Mouse (Mus musculus) erythroblast, embryonic 14.5 days (primary cell): ENCODE data around the gene Lig3. TPM values are rescaled to one million over a fixed set of nuclear protein-coding genes. Genes with fewer than 3 reads are reported as not detected.
"Not testable (repeated sequence)": the region's sequence is repeated elsewhere in the genome, so short reads cannot be mapped to it uniquely, and the experiment has no call there.

ENCODE experiments used
- H3K27me3 ChIP-seq: 2 replicates; pipeline ENCODE4 v1.6.1; 2012; ENCODE audit warnings: inconsistent platforms; ENCODE audit not compliant: control insufficient read depth
- H3K36me3 ChIP-seq: 2 replicates; pipeline ENCODE4 v1.6.1; 2012; ENCODE audit warnings: mild to moderate bottlenecking, inconsistent platforms; ENCODE audit not compliant: control insufficient read depth
- H3K4me1 ChIP-seq: 2 replicates; pipeline ENCODE4 v1.6.1; 2012; ENCODE audit warnings: inconsistent platforms; ENCODE audit not compliant: control insufficient read depth
- H3K4me3 ChIP-seq: replicated peaks from 2 replicates; pipeline ENCODE3; 2012; ENCODE audit warnings: moderate library complexity, mild to moderate bottlenecking, inconsistent platforms
- H3K9me3 ChIP-seq: 2 replicates; pipeline ENCODE4 v1.6.1; 2012; ENCODE audit warnings: low read length, inconsistent platforms, mixed read lengths; ENCODE audit not compliant: control insufficient read depth
- GATA1 ChIP-seq: IDR thresholded peaks from 2 replicates; pipeline ENCODE4 v1.6.1; 2012; ENCODE audit warnings: low read length, inconsistent platforms, mixed read lengths
- TAL1 ChIP-seq: IDR thresholded peaks from 3 replicates; pipeline ENCODE4 v1.6.1; 2012; ENCODE audit warnings: low read length, inconsistent platforms, mixed read lengths
- polyA plus RNA-seq: library from polyadenylated mRNA; stranded (reverse); fragments of >175 nt; gene quantifications from 2 replicates; pipeline ENCODE4 v1.2.3, GENCODE M21; 2012

The Lig3 gene
- polyA plus RNA-seq, 1 experiment = 0.34 TPM

DNA sequence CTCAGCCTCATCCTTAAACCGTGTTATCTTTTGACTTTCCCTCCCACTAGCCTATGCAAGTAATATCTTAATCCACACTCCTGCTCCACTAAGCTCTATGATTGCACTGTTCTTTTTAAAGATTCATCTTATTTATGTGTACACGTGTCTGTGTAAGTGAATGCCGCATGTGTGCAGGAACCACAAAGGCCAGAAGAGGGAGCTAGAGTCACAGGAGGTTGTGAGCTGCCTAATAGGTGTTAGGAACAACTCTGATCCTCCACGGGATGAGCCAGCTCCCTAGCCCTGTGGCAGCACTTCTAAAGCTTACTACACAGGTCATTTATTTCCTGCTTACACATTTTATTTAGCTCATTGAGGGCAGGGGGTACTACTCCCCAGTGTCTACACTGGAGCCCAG is 38.4 kb downstream of the Lig3 start:
- peaks cover 38% of the 10 kb centered on the region for H3K4me1 ChIP-seq
- no peaks in the 10 kb centered on the region for H3K27me3 ChIP-seq
- H3K4me3 ChIP-seq = no peak overlapping the region
- TF ChIP-seq TAL1 (no peak), GATA1 (no peak)
- peaks cover 87% of the 10 kb centered on the region for H3K36me3 ChIP-seq
- H3K9me3 ChIP-seq = no peaks in the 10 kb centered on the region

DNA sequence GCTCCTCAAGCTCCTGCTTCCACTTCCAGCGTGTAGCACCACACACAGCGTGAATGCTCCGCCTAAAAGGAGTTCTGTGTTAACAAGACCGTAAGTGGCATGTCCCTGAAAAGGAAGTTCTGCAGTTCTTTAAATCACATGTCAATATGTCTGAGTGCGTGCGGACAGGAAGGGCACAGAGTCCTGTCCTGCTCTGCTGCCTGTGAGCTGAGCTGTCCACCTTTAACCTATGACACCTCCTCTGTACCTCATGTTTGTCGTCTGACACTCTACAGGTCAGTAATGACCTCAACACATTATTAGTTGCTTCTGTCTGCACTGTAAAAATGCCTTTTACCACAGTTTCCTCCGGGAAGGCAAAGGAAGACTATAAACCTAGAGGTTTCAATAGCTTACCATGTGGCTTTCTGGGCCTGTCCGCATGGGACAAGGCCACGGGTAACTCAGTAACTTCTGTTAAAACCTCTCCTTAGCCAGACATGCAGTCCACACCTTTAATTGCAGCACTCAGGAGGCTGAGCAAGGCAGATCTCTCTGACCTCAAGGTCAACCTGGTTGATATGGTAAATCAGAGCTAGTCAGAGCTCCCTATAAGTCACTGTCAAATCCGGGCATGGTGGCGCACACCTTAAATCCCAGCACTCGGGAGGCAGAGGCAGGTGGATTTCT is 40.0 kb downstream of the Lig3 start:
- no peaks in the 10 kb centered on the region for H3K27me3 ChIP-seq
- TF ChIP-seq TAL1 (no peak), GATA1 (no peak)
- H3K4me1 ChIP-seq = peaks cover 50% of the 10 kb centered on the region
- H3K36me3 ChIP-seq = peaks cover 85% of the 10 kb centered on the region
- H3K4me3 ChIP-seq = no peak overlapping the region
- no peaks in the 10 kb centered on the region for H3K9me3 ChIP-seq

DNA sequence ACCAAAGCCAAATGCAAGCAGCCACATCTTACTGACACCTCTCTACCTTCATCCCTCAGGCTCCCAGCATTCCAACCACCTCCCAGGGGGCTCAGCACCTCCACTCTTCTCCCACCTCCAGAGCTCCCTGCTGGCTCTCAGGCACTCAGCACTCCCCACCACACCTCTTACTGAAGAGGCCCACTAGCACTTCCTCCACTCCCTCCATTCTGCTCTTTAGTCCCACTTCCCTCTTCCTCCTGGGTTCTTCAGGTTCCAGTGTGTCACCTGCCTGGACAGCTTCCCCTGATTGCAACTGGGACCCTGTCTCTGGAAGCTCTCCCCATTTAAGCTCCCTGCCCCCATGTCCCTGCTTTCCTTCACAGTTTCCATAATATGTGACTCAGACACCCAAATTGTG is 45.9 kb downstream of the Lig3 start:
- H3K4me1 ChIP-seq = peaks cover 49% of the 10 kb centered on the region
- H3K36me3 ChIP-seq = peaks cover 94% of the 10 kb centered on the region
- no peak overlapping the region for H3K4me3 ChIP-seq
- no peaks in the 10 kb centered on the region for H3K27me3 ChIP-seq
- H3K9me3 ChIP-seq = no peaks in the 10 kb centered on the region
- TF ChIP-seq GATA1 (no peak), TAL1 (no peak)

DNA sequence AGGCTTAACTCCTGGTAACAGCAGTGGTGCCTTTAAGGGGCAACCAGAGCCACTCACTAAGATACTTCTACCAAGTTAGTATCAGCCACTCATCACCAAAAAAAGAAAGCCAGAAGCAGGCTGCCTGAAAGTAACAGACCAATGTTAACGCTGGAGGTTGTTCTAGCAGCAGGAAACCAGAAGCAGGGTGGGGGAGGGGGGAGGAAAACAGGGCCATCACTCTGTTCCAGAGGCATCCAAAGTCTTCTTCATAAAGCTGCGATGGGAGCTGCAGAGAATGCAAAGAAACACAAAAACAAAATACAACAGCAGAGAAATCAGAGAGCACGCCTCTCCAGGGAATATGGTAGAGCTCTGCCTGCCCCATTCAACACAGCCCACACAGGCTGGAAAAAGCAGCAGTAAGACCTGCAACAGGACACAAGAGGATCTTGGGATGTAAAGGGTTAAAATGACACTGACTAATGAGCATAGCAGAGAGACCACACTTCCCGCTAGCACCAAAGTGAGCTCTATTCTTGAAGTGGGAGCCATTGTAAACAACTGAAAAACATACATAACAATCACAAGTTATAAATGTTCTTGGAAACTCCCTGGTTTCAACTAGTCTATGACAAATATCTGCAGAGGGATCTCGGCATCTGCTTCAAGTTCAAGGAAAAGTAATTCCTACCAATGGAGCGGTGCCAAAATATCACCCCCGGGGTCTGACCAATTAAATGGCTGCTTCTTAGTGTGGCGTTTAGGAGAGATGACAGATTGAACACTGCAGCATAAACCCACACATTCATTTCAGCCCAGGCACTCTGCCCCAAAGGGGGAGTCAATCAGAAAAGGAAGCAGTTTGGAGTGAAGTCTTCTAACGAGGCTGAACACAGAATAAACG is 50.3 kb downstream of the Lig3 start:
- H3K27me3 ChIP-seq = no peaks in the 10 kb centered on the region
- H3K4me1 ChIP-seq = peaks cover 40% of the 10 kb centered on the region
- TF ChIP-seq GATA1 (no peak), TAL1 (no peak)
- no peak overlapping the region for H3K4me3 ChIP-seq
- H3K36me3 ChIP-seq = peaks cover 93% of the 10 kb centered on the region
- no peaks in the 10 kb centered on the region for H3K9me3 ChIP-seq

DNA sequence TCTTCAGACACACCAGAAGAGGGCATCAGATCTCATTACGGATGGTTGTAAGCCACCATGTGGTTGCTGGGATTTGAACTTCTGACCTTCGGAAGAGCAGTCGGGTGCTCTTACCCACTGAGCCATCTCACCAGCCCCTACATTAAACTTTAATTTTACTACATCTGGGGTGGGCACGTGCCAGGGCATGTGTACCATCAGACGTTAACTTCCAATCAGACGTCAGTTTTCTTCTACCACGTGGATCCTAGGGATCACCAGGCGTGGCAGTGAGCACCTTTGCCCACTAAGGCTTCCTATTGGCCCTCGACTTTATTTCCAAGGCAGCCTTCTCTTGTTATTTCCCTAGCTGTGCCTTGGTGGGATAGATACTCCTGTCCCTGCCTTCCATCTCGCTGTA is 51.5 kb downstream of the Lig3 start:
- H3K9me3 ChIP-seq, H3K4me3 ChIP-seq, H3K27me3 ChIP-seq: not testable (repeated sequence)
- Histone ChIP-seq H3K4me1 (peaks cover 42% of the 10 kb centered on the region), H3K36me3 (peaks cover 94% of the 10 kb centered on the region)

DNA sequence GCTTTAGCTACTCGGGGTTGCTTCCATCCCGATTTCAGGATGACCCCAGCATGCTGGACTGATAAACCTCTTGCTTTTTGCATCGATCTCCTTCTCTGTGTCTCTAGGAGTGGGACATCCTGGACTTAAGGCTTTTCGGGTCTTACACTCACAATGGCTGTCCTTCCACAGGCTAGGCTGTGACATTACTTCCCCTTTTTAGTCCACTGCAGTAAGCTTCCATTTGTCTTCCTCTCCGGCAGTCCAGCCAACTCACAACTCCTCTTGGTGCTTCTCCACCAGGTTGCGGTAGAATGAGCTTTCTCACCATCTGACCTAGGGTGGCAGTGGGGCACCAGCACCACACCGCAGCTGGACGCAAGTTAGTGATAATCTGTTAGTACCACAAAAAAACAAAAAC is 53.0 kb downstream of the Lig3 start:
- no peak overlapping the region for H3K4me3 ChIP-seq
- TF ChIP-seq TAL1 (no peak), GATA1 (no peak)
- H3K4me1 ChIP-seq = peaks cover 57% of the 10 kb centered on the region
- peaks cover 95% of the 10 kb centered on the region for H3K36me3 ChIP-seq
- H3K27me3 ChIP-seq = no peaks in the 10 kb centered on the region
- H3K9me3 ChIP-seq = no peaks in the 10 kb centered on the region

DNA sequence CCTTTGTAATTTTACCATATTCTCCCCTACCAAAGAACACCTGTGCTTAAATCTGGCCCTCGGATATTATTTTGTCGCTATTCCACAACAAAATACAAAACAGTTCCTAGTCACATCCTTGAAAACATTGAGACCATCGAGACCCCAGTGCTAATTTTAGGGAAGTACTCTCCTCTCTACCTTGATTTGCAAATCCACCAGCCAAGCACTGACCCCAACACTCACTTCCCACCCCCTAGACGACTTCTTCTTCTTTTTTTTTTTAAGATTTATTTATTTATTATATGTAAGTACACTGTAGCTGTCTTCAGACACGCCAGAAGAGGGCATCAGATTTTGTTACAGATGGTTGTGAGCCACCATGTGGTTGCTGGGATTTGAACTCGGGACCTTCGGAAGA is 53.5 kb downstream of the Lig3 start:
- H3K4me1 ChIP-seq = peaks cover 60% of the 10 kb centered on the region
- peaks cover 95% of the 10 kb centered on the region for H3K36me3 ChIP-seq
- H3K4me3 ChIP-seq, H3K27me3 ChIP-seq, H3K9me3 ChIP-seq: not testable (repeated sequence)

DNA sequence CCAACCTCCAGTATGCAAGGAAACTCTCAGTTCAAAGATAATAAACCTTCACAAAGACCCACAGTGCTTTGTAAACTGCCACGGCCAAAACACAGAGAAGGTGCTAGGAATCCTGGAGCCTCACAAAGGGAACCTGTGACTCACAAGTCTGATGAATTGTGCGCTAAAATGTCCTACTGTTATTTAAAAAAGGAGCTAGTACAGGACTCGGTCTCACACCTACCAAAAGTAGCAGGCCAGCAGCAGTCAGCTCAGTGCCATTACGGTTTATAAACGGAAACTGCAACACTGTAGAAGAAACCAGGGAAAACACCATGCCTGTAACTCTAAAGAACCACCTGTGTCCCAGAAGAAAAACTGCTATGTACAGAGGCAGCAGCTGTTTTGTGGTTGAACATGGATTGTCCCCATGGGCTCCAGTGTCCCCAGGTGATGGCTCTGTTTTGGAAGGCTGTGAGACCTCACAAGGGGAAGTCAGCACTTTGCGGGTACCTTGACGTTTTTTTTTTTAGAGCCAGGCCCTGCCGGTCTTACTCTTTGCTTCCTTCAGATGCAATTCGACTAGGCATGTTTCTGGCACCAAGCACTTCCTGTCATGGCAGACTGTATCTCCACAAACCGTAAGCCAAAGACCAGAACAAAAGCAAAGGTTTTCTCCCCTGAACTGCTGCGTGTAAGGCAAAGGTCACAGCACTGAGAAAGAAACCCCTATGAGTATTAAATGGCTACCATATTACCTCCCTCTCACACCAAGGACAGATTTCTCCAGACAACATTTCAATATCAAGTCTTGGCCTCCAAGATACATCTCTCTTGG is 54.9 kb downstream of the Lig3 start:
- no peaks in the 10 kb centered on the region for H3K9me3 ChIP-seq
- TF ChIP-seq GATA1 (no peak), TAL1 (no peak)
- H3K27me3 ChIP-seq = no peaks in the 10 kb centered on the region
- H3K36me3 ChIP-seq = peaks cover 94% of the 10 kb centered on the region
- H3K4me1 ChIP-seq = peaks cover 72% of the 10 kb centered on the region
- H3K4me3 ChIP-seq = no peak overlapping the region

DNA sequence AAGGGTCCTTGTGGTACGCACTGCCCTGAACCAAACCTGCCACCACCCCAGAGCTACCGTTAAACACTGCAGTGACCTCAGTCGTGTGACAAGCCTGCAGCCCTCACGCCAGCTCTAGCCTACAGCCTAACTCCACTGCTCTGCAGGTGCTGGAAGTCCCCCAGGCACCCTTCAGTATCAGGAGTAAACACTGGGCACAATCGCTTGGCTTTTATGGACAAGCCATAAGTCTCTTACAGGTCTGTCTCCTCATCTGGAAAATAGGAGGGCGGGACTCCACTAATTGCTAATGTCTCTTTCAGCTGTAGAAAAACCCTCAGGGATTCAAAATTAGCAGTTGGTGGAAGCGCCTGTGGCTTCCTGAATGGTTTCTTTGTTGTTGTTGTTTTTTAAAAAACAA is 56.3 kb downstream of the Lig3 start:
- H3K9me3 ChIP-seq = no peaks in the 10 kb centered on the region
- no peaks in the 10 kb centered on the region for H3K27me3 ChIP-seq
- peaks cover 70% of the 10 kb centered on the region for H3K4me1 ChIP-seq
- TF ChIP-seq GATA1 (no peak), TAL1 (no peak)
- H3K36me3 ChIP-seq = peaks cover 91% of the 10 kb centered on the region
- H3K4me3 ChIP-seq = no peak overlapping the region
